Mouse (Mus musculus) v-Abl transformed pro-B cells (cell line): ENCODE results near the gene Fmod.

Experiments
- in situ Hi-C, 2 experiments: fragments of 400-800 bp; cut with MboI; formaldehyde crosslinking; loops; one replicate each; pipeline ENCODE4 v1.15.1; 2025; ENCODE audit not compliant: unreplicated experiment in 2 of 2

The Fmod gene

GRCm38 (mm10) chr1:134071411-134072018 lies 34.5 kb downstream of the Fmod start:
- in situ Hi-C loops: loop anchor here in 1 of 2 experiments (25.0 kb wide), 1 partner anchor 934 kb away; the partner anchor contains the start of gene Ppp1r15b

- in situ Hi-C loops: loop anchor here in 1 of 2 experiments (25.0 kb wide), 1 partner anchor 936 kb away; the partner anchor contains the start of gene Ppp1r15b
Measured at GRCm38 (mm10) chr1:134073061-134073564, 36.1 kb downstream of the Fmod start.

GRCm38 (mm10) chr1:134073658-134074057 lies 36.6 kb downstream of the Fmod start:
- in situ Hi-C loops: loop anchor here in 1 of 2 experiments (25.0 kb wide), 1 partner anchor 936 kb away; the partner anchor contains the start of gene Ppp1r15b

GRCm38 (mm10) chr1:134074184-134074583 lies 37.1 kb downstream of the Fmod start:
- in situ Hi-C loops: loop anchor here in 1 of 2 experiments (25.0 kb wide), 1 partner anchor 937 kb away; the partner anchor contains the start of gene Ppp1r15b

GRCm38 (mm10) chr1:134074606-134075005 lies 37.6 kb downstream of the Fmod start:
- in situ Hi-C loops: loop anchor here in 1 of 2 experiments (25.0 kb wide), 3 partner anchors 937 to 1063 kb away; partner anchors contain the start of genes Arl8a, Mdm4, Pik3c2b and Ppp1r15b

GRCm38 (mm10) chr1:134075532-134075931 lies 38.5 kb downstream of the Fmod start:
- in situ Hi-C loops: loop anchor here in 1 of 2 experiments (25.0 kb wide), 2 partner anchors 1038 to 1062 kb away; partner anchors contain the start of genes Arl8a, Mdm4, Pik3c2b and Ptpn7

- in situ Hi-C loops: loop anchor here in 1 of 2 experiments (25.0 kb wide), 2 partner anchors 1039 to 1061 kb away; partner anchors contain the start of genes Arl8a, Mdm4, Pik3c2b and Ptpn7
Measured at GRCm38 (mm10) chr1:134076789-134077188, 39.7 kb downstream of the Fmod start.

- in situ Hi-C loops: loop anchor here in 1 of 2 experiments (25.0 kb wide), 2 partner anchors 1040 to 1060 kb away; partner anchors contain the start of genes Arl8a, Mdm4, Pik3c2b and Ptpn7
Measured at GRCm38 (mm10) chr1:134077389-134078060, 40.5 kb downstream of the Fmod start.

- in situ Hi-C loops: loop anchor here in 1 of 2 experiments (25.0 kb wide), 2 partner anchors 1041 to 1059 kb away; partner anchors contain the start of genes Arl8a, Mdm4, Pik3c2b and Ptpn7
Measured at GRCm38 (mm10) chr1:134078061-134078795, 41.2 kb downstream of the Fmod start.

- in situ Hi-C loops: loop anchor here in 1 of 2 experiments (25.0 kb wide), 2 partner anchors 1042 to 1058 kb away; partner anchors contain the start of genes Arl8a, Mdm4, Pik3c2b and Ptpn7
Measured at GRCm38 (mm10) chr1:134078802-134079476, 41.9 kb downstream of the Fmod start, which contains the start of gene Btg2. Gene Btg2 (minus strand): TSS chr1:134079120.

- in situ Hi-C loops: loop anchor here in 1 of 2 experiments (25.0 kb wide), 2 partner anchors 1042 to 1058 kb away; partner anchors contain the start of genes Arl8a, Mdm4, Pik3c2b and Ptpn7
Measured at GRCm38 (mm10) chr1:134079477-134080163, 42.6 kb downstream of the Fmod start.

GRCm38 (mm10) chr1:134080406-134080805 lies 43.4 kb downstream of the Fmod start:
- in situ Hi-C loops: loop anchor here in 1 of 2 experiments (25.0 kb wide), 2 partner anchors 1043 to 1057 kb away; partner anchors contain the start of genes Arl8a, Mdm4, Pik3c2b and Ptpn7

GRCm38 (mm10) chr1:134080881-134081450 lies 43.9 kb downstream of the Fmod start:
- in situ Hi-C loops: loop anchor here in 1 of 2 experiments (25.0 kb wide), 2 partner anchors 1044 to 1056 kb away; partner anchors contain the start of genes Arl8a, Mdm4, Pik3c2b and Ptpn7

GRCm38 (mm10) chr1:134082987-134083516 lies 46.0 kb downstream of the Fmod start:
- in situ Hi-C loops: loop anchor here in 1 of 2 experiments (25.0 kb wide), 2 partner anchors 1046 to 1054 kb away; partner anchors contain the start of genes Arl8a, Mdm4, Pik3c2b and Ptpn7

- in situ Hi-C loops: loop anchor here in 1 of 2 experiments (25.0 kb wide), 2 partner anchors 1046 to 1054 kb away; partner anchors contain the start of genes Arl8a, Mdm4, Pik3c2b and Ptpn7
Measured at GRCm38 (mm10) chr1:134083676-134084075, 46.6 kb downstream of the Fmod start.

GRCm38 (mm10) chr1:134084128-134084527 lies 47.1 kb downstream of the Fmod start:
- in situ Hi-C loops: loop anchor here in 1 of 2 experiments (25.0 kb wide), 2 partner anchors 1047 to 1053 kb away; partner anchors contain the start of genes Arl8a, Mdm4, Pik3c2b and Ptpn7

GRCm38 (mm10) chr1:134086017-134086416 lies 49.0 kb downstream of the Fmod start:
- in situ Hi-C loops: loop anchor here in 1 of 2 experiments (25.0 kb wide), 2 partner anchors 1049 to 1051 kb away; partner anchors contain the start of genes Arl8a, Mdm4, Pik3c2b and Ptpn7
